Mouse (Mus musculus) regulatory T cell (primary cell): Measurements from ENCODE around the gene Ncor2.

Experiments
- in situ Hi-C: fragments of 300-600 bp; cut with MboI, MseI; formaldehyde crosslinking; loops from one replicate; pipeline ENCODE4 v1.15.1; 2025; ENCODE audit warnings: high pct_unique_total_duplicates

Ncor2 gene

DNA sequence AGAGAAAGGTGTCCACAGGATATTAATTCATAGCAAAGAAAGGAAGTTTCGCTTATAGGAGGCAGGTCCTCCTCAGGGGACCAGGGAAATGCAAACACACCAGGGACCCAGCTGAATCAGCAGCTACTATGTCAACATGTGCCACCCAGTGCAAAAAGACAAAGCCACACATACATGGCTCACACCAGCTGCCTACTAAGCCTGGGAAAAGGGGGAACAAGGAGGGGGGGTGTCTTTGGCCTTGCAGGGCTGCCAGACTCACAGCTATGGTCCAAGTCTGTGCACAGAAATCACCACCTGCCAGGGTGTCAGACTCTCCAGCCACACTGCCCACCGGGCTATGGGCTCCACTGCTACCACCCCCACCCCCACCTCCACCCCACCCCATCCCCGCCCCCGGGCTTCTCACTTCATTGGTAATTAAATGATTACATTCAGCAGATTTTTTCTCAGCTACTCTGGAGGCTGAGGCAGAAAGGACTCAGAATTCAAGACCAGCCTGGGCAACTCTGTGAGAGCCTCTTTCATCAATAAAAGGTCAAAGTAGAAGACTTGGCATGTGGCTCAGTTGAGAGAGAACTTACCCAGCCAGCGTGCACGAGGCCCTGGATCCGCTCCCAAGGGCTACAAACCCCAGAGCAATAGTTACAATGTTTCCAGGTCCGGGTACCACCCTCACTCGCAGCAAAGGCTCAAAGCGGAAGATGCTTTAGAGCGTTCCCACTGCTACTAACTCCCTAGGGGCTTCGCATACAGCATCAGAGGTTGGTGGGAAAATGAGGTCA lies 6.0 kb downstream of the Ncor2 start:
- in situ Hi-C loops = no loop called here

DNA sequence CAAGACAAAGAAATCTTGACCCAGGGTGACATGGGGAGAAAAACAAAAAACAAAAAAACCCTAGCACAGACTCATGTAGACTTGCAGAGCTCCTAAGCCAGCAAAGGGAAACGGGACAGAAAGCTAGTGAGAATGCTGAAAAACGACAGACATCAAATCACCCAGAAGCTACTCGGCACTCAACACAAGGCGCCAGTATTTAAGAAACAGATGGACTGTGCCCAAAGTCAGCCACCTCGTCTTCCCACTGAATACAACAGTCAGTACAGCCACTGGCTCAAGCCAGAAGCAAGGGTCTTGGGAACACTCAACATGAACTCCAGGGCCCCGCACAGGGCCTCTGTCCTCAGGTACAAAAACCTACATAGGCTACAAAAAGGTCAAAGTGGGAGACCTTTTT lies 7.8 kb downstream of the Ncor2 start:
- in situ Hi-C loops = no loop called here

DNA sequence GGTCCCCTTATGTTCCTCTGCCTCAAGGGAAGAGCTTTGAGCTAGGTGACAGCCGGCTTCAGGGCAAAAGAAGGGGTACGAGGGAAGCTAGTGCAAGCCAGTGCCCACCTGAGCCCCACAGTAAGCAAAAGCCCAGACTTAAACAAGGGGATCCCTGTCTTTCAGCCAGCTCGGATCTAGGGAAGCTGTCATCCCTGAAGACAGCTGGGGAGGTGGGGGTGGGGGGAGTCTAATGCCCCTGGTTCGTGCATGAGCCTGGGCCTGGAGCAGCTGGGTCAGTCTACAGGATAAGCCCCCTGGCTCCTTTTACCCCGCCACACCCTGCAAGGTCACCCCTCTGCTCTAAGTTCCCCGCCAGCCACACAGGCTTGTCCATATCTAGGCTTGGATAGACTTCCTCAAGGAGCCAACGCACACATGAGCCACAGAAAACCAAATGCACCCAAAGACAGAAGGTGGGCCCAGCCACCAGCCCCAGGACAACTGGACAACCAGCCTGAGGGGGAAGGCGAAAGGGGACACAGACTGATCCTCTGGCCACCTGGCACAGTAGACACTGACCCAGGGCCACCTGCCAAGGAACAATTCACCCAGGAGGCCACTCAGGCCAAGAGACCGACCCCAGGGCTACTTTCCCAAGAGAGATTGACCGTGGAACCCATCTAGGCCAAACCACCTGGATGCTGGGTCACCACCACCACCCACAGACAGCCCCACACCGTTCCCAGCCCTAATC lies 8.7 kb downstream of the Ncor2 start:
- in situ Hi-C loops = no loop called here

DNA sequence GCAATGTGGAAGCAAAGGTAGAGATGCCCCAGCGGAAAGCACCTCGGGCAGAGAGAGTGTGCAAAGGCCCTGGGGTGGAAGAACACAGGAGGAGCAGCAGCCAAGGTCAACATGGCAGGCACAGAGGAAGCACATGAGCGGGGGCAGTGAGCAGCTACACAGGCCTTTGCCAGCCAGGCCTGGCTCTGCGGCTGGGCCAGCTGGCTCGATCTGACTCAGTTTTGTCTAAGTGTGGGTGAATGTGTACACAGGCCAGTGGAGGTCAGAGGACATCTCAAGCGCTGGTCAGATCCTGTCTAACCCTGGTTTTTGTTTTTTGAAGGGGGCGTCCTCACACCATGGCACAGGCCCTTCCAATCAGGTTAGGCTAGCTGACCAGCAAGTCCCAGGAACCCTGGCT lies 10.9 kb downstream of the Ncor2 start:
- in situ Hi-C loops = no loop called here

DNA sequence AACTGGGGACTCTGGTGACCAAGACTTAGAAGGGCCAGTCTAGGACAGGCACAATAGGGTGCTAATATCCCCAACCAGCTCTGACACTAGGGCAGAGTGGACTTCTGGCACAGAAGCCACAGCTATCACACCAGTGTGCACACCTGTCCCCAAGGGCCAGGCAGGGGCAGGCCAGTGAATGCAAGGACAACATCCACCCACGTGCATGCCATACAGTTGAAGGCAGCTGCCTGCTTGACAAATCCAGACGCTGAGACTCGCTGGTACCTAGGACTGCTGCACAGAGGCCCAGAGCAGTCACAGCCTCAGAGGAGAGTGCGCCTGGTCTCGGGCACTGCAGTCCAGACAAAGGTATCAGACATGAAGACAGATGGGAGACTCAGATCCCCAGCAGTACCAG lies 11.5 kb downstream of the Ncor2 start:
- in situ Hi-C loops = no loop called here

DNA sequence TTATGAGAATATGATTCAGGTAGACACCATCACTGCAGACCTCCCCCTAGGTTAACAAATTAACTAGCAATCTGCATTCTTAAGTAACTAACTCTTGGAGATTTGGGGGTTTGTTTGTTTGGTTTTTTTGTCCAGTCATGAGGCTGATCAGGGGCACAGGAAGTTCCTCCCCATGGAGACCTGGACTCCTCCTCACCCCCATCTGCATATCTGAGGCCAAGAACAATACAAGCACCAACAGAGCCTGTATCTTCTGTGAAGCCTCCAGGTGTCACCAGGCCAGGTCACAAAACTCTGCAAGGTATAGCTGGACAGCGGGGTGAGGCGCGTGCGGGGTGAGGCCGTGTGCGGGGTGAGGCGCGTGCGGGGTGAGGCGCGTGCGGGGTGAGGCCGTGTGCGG lies 13.0 kb downstream of the Ncor2 start:
- in situ Hi-C loops = no loop called here

DNA sequence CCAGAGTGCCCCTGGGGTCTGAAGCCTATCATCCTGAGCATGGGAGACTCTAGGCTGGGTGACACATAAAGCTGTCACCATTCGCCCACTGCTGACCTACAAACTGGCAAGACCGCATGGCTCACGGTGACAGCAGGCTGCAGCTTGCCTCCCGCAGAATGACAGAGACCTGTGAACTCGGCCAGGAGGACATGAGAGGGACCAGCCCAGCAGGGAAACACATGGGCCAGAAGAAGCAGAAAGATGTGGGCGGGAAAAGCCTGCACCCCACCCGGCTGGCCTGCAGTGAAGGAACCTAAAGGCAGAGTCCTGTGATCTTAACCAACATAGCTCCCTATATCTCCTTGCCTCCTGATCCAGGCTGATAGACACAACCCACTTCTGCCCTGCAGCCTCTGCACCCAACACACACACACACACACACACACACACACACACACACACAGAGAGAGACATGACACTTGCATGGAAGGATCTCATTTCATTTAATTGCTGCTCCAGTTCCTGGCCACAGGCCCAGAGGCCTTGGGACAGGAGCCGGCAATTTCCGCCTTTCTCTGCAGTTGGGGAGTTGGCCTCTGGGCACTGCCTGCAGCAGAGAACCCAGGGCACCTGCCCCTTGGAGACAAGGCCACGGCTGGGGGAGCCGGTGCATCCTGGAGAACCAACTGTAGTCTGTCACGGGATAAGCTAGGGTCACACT lies 14.4 kb downstream of the Ncor2 start:
- in situ Hi-C loops = no loop called here

DNA sequence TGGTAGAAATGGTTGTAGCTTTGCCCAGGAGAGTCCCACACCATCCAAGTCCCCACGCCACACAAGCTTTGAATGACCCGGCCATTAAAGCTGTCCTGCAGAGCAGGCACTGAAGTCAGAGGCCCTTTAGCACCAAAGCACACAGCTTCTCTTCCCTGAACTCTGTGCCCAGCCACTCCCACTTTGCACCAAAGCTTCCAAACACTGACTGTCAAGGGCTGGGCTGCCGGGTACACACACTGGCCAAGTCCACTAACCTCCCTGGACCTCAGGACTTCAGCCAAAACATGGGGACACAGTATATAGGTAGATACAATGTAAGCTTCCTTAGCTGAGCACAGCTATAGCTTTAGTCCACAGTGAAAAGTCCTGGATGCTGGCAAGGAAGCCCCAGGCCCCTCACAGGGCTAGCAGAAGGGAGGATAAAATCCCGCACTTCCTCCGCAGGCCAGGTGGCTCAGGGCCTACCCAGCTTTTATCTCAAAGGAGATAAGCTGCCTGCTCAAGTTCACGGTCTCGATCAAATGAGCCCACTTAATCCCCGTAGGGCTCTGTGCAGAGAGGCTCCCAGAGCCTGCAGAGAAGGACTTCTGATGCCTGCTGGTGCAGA lies 15.5 kb downstream of the Ncor2 start:
- in situ Hi-C loops = no loop called here

DNA sequence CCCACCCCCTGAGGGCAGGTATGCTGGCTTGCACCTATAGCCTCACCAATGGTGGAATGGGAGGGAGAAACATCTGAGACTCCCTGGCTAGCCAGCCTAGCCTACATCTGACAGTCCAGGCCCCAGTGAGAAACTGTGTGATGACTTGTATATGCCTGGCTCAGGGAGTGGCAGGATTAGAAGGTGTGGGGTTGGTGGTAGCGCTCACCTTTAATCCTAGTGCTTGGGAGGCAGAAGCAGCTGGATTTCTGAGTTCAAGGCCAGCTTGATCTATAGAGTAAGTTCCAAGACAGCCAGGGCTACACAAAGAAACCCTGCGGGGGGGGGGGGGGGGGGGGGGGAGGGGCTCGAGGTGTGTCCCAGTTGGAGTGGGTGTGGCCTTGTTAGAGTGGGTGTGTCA lies 16.6 kb downstream of the Ncor2 start:
- in situ Hi-C loops = no loop called here

DNA sequence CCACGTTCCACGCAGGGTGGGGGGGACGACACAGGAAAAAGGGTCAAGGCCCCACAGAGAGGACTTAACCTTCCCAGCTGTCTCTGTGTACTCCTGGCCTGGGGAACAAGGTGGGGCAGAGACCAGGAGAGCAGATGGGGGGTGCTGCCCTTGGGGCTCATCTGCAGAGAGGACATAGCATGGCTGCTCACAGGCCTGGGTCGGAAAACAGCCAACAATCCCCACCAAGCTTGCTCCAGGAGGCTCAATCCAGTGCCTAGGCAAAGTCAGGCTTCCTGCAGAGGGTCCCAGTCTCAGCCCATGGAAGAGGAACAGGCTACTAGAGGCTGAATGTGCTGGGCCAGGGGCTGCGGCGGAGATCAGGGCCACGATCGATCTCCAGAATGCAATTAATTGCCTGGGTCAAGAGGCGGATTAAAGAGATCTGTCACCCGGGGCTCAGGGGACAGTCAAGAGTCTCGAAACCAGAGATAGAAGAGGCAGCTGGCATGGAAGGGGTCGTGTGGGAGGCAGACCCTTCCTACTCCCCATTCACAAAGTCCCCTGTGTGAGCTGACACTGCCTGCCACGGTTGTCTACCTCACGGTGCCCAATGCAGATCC lies 19.1 kb downstream of the Ncor2 start:
- in situ Hi-C loops = no loop called here

DNA sequence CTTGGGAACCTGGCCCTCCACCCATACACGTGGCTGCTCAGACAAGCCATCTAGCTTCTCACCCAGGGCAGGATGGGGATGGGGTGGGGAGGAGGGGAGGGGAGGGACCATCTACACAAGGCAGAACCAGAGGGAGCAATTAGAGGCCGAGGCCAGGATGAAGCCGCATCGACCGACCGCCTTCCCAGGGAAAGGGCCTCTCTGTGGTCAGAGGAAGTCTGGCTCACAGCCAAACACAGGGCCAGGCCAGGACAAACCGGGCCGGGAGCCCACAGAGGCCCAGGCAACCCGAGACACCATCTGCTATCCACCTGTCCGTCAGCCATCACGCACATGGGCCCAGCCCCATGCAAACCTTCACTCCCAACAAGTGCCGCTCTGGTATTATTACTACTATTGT lies 19.7 kb downstream of the Ncor2 start:
- in situ Hi-C loops = no loop called here

DNA sequence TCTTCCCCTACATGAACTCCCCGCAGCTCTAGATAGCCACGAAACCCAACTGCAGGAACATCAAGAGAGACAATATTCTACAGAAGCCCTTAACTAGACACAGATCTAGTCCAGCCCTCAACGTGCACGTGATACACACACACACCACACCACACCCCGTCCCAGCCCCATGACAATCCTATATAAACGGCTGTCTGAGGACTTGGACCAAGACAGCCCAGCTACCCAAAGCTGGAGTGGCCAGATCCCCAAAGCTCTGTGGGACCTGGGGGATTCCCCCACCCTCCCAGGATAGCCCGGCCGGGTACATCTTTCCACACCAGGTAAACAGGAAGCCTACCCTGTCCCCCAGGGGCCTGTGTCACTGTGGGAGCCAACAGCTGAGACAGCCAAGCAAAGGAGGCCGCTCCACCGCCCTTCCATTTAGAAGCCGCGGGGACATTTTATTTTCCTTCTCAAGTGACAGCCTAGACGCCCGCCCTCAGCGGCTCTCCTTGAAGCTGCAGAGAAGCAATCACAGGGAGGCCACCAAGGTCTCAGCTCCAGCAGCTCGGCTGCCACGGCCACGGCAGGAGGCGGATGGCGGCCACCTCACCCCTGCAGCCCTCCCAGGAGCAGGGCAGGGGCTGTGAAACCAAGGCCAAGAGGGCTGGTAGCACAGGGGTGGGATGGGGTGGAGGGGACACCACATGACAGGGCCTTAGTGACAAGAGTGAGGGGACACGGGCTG lies 20.6 kb downstream of the Ncor2 start:
- in situ Hi-C loops = no loop called here

DNA sequence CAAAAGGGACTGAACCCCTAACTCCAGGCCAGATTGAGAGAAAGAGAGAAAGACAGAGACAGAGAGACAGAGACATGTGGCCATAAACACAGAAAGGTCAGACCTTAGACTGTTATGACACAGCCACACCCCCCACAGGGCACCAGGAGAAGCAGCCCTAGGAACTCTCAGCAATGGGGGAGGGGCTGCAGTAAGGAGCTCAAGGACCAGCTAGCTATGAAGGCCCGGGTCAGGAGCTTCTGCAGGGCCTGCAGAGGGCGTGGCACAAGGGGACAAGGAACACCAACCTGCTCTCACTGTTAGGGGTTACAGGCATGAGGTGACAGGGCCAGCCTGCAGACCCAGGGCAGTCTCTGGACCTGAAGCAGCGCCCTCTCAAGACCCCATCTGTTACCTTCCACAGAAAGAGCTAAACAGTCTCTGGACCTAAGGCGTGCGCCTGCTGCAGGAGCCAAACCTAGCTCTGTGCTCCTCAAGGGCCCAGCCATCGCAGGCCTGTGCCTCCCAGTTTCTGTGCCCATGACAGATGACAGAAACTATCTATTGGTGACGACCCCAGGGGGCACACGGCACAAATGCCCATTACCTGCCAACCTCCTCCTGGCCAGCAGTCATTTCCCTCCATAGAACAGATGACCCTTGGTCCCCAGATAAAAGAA lies 21.5 kb downstream of the Ncor2 start:
- in situ Hi-C loops = no loop called here

DNA sequence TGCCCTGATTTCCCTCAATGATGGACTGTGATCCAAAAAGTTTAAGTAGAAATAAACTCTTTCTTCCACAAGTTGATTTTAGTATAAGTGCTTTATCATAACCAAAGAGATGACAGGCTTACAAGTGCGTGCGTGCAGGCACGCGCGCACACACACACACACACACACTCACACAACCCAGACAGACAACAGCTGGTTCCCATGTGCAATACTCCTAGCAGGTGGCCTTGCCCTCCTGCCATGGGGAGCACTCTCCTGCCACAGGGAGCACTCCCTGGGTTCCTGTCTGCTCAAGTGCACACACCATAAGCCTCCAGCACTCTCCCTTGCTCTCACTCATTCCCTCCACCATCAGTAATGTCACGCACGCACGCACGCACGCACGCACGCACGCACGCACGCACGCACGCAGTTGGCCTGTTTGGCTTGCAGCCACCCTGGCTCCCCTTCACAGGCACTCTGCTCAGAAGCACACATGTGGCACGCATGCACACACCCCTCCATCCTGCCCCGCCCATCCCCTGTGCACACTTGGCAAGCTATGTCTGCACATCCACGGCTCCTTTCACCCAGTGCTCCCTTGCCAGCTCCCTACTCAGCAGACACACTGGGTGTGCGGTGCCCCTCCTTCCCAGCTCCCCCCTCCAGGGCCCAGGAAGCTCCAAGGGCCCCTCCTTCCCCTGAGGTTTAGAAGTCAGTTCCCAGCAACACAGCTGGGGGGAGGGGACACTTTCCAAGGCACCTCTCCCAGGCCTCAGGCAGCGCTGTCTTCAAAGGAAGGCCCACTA lies 22.4 kb downstream of the Ncor2 start:
- in situ Hi-C loops = no loop called here

DNA sequence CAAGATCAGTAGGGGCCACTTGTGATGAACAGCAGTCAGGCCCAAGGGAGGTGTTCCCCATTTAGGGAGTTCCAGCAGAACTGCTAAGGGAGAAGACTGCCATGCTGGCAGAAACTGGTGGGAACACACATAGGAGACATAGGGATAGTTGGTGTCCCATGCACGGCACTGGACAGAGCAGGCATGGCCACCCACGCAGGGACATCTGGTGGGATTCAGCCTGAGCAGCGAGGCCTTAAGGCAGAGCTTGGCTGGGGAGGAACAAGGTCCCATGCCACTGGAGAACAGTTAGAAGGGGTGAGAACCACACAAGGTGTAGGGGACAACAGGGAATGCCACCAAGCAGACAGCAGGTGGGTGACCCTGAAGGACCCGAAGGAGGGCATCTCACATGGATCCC lies 23.6 kb downstream of the Ncor2 start:
- in situ Hi-C loops = no loop called here

DNA sequence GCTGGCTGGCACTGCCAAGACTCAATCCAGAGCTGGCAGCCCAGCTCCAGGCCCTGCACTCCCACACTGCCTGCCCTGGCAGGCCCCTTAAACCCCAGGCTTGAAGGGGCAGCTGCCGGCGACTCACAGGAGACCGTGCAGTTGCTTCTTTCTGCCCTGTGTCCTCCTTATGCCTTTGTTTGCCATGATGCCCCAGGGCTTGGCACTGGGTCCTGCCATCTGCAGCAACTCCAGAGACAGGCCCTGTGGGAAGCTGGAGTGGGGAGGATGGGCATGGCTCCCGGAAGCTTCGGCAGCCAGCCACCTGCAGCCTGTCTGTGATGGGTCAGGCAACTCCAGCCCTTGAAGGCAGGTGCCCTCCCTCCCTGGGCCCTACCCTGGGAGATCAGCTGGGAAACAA lies 24.0 kb downstream of the Ncor2 start:
- in situ Hi-C loops = no loop called here

DNA sequence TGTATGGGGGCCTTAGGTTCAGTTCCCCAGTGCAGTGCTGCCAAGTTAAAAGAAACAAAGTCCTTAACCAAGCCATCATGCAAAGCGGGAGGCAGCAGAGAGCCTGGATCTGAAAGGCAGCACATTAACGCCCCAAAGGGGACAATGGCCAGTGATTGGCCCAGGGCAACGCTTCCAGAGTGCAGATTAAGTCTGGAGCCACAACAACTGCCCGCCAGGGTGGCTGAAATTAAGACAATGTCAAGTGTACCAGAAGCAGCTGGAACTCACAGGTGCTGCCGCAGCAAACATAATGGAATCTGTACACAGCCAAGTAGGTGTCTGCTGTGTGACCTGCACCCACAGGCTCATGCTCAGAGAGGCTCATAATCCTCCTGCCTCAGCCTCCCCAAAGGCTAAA lies 24.8 kb downstream of the Ncor2 start:
- in situ Hi-C loops = no loop called here

DNA sequence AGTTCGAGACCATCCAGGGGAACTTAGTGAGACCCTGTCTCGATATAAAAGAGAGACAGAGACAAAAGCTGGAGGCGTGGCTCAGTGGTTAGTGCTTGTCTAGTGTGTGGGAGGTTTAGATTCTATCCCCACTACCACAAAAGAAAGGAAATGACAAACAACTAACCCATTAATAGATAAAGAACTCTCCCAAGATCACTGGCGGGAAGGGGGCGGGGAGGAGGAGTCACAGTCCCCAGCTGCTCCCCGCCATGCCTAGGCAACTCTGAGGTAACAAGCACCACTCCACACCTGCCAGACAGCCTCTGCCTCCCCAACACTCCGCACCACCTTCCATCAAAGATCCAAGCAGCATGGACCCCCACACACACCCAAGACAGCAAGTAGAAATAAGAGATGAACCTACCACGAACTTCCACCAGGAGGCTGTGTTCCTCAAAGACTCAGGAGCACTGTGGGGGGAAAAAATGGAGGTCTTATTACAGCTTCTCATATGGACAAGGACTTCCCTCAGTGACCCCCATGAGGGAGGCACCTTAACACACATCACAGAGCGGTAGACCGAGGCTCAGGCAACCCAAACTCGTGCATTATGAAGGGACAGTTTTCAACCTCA lies 25.7 kb downstream of the Ncor2 start:
- in situ Hi-C loops = no loop called here

DNA sequence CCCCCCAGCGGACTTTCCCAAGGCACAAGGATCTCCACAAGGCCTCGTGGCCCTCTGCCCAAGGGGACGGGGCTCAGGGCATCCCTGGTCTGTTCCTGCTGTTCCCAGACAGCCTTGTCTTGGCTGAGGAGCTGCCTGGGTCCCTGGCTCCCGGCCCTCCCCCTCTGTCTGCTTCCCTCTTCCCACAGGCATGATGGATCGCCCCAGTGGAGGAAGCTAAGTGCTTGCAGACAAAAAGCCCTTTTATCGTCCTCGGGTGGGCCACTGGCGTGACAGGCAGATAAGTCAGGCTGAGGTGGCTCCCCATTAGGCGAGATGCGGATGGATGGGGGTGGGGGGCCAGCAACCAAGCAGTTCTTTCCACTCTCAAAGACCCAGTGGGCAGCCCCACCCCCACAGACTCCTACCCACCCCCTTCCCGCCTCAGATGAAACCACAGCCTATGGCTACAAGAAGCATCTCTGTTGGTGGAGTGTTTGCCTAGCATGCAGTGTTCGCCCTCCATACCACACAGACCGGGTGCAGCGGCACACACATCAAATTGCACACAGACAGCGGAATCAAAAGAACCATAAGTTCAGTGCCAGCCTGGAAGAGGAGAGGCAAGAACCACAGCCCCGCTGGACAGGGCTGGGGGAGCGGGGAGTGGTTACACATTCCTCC lies 27.0 kb downstream of the Ncor2 start:
- in situ Hi-C loops = no loop called here
